Mouse (Mus musculus) embryonic facial prominence, embryonic 11.5 days (tissue): ENCODE data around the gene D2hgdh. TPM values are rescaled to one million over a fixed set of nuclear protein-coding genes. Genes with fewer than 3 reads are reported as not detected.
"Not testable (repeated sequence)": the region's sequence is repeated elsewhere in the genome, so short reads cannot be mapped to it uniquely, and the experiment has no call there.

Experiments
- ATAC-seq: fragments of 200-750 bp; cut with Nextera tagmentation; replicated peaks from 2 replicates; pipeline ENCODE4 v1.8.0; 2017; ENCODE audit warnings: low read depth; ENCODE audit not compliant: insufficient number of reproducible peaks, low FRiP score, low TSS enrichment
- DNase-seq: peaks from one replicate; pipeline ENCODE4 v3.0.0-alpha.2; 2015; ENCODE audit warnings: low spot score
- H3K27ac ChIP-seq: fragments of 300-500 bp; sonication (generic); replicated peaks from 2 replicates; pipeline ENCODE4 v1.5.1; 2014; ENCODE audit warnings: mild to moderate bottlenecking, low read depth, low read length, control low read depth
- H3K27me3 ChIP-seq: fragments of 300-500 bp; sonication (generic); 2 replicates; pipeline ENCODE4 v1.6.1; 2014; ENCODE audit warnings: mild to moderate bottlenecking, low read length, moderate library complexity, mixed read lengths; ENCODE audit not compliant: control insufficient read depth, insufficient read depth
- H3K36me3 ChIP-seq: fragments of 300-500 bp; sonication (generic); replicated peaks from 2 replicates; pipeline ENCODE4 v1.6.1; 2014; ENCODE audit warnings: low read depth, mild to moderate bottlenecking, low read length, moderate library complexity, mixed read lengths; ENCODE audit not compliant: control insufficient read depth, insufficient read depth
- H3K4me1 ChIP-seq: fragments of 300-500 bp; sonication (generic); 2 replicates; pipeline ENCODE4 v1.6.1; 2014; ENCODE audit warnings: low read length, mixed read lengths; ENCODE audit not compliant: control insufficient read depth, insufficient read depth
- H3K4me2 ChIP-seq: fragments of 300-500 bp; sonication (generic); 2 replicates; pipeline ENCODE4 v1.6.1; 2014; ENCODE audit warnings: low read depth, mild to moderate bottlenecking, control low read depth, low read length, moderate library complexity
- H3K4me3 ChIP-seq: fragments of 300-500 bp; sonication (generic); 2 replicates; pipeline ENCODE4 v1.5.1; 2014; ENCODE audit warnings: low read depth, low read length, control low read depth
- H3K9ac ChIP-seq: fragments of 300-500 bp; sonication (generic); replicated peaks from 2 replicates; pipeline ENCODE4 v1.6.1; 2014; ENCODE audit warnings: mild to moderate bottlenecking, control low read depth, low read length
- H3K9me3 ChIP-seq: fragments of 300-500 bp; sonication (generic); replicated peaks from 2 replicates; pipeline ENCODE4 v1.6.1; 2016; ENCODE audit warnings: mild to moderate bottlenecking, low read length, inconsistent platforms, mixed read lengths; ENCODE audit not compliant: control insufficient read depth
- WGBS: fragments of 180-500 bp; shearing (Covaris S2); extraction: QIAGEN DNeasy Blood & Tissue Kit; methylation state at CpG from one replicate; pipeline ENCODE4 v1.1.7; 2014; 5-methylcytosine and 5-hydroxymethylcytosine counted together
- polyA plus RNA-seq: library from polyadenylated mRNA; unstranded; fragments of >200 nt; fragmentation: Nextera tagmentation; extraction: Ambion mirVana; gene quantifications from 2 replicates; pipeline ENCODE4 v1.2.1, GENCODE M21; 2014

The D2hgdh gene
- polyA plus RNA-seq, 1 experiment from 2014 or later = 8.4 TPM

GRCm38 (mm10) chr1:93818722-93819121 is 6.0 kb upstream of the D2hgdh start:
- H3K27ac ChIP-seq = no peak overlapping the region
- no peaks in the 10 kb centered on the region for H3K9me3 ChIP-seq
- no peaks in the 10 kb centered on the region for H3K4me1 ChIP-seq
- ATAC-seq (no peak), DNase-seq (no peak)
- H3K27me3 ChIP-seq = no peaks in the 10 kb centered on the region
- no peak overlapping the region for H3K4me2 ChIP-seq
- no peak overlapping the region for H3K9ac ChIP-seq
- H3K36me3 ChIP-seq = peaks cover 15% of the 10 kb centered on the region
- no peak overlapping the region for H3K4me3 ChIP-seq
- 93% methylated on average over 7 of the region's 7 CpGs for WGBS

GRCm38 (mm10) chr1:93823796-93824495 is 763 bp upstream of the D2hgdh start:
- Histone ChIP-seq H3K9ac (peak overlapping the region; percentile 73), H3K4me3 (no peak overlapping the region), H3K4me2 (no peak overlapping the region), H3K27me3 (no peaks in the 10 kb centered on the region), H3K4me1 (0 out of 2 replicates have a peak, but pooled peaks cover 3% of the 10 kb centered on the region), H3K9me3 (no peaks in the 10 kb centered on the region), H3K36me3 (no peaks in the 10 kb centered on the region), H3K27ac (no peak overlapping the region)
- ATAC-seq (no peak), DNase-seq (no peak)
- whole genome bisulfite sequencing = 82% methylated on average over 3 of the region's 3 CpGs

GRCm38 (mm10) chr1:93825105-93825674 is 481 bp downstream of the D2hgdh start:
- peak; percentile 96 for ATAC-seq
- Histone ChIP-seq H3K4me3 (peak overlapping the region; percentile 53), H3K9me3 (no peaks in the 10 kb centered on the region), H3K36me3 (no peaks in the 10 kb centered on the region), H3K27ac (peak overlapping the region; percentile 78), H3K27me3 (no peaks in the 10 kb centered on the region), H3K9ac (peak overlapping the region; percentile 73), H3K4me2 (peak overlapping the region; percentile 75), H3K4me1 (0 out of 2 replicates have a peak, but pooled peaks cover 3% of the 10 kb centered on the region)
- DNase-seq = peak; percentile 94
- WGBS = 1% methylated on average over 30 of the region's 30 CpGs

- Histone ChIP-seq H3K27ac (peak overlapping the region; percentile 78), H3K9ac (peak overlapping the region; percentile 73), H3K4me3 (peak overlapping the region; percentile 53), H3K27me3 (no peaks in the 10 kb centered on the region), H3K9me3 (no peaks in the 10 kb centered on the region), H3K36me3 (no peaks in the 10 kb centered on the region), H3K4me2 (peak overlapping the region; percentile 75), H3K4me1 (0 out of 2 replicates have a peak, but pooled peaks cover 3% of the 10 kb centered on the region)
- peak; percentile 9 for DNase-seq
- 45% methylated on average over 27 of the region's 27 CpGs for WGBS
- ATAC-seq = no peak; the same call in 1 of the 2 replicates
Observed at GRCm38 (mm10) chr1:93825771-93826539, 1.2 kb downstream of the D2hgdh start.

DNA sequence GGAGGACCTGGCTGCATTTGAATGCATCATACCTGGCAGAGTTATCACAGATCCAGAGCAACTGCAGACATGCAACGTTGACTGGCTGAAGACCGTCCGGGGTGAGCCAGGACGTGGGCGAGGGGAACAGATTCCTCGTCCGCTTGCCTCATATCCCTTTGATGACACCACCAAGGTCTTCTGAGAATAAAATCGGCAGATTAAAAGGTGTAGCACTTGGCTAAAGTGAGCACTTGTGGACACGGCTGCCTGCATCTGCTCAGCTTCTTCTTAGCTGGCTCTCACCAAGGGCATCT is 1.8 kb downstream of the D2hgdh start:
- Histone ChIP-seq H3K9me3 (no peaks in the 10 kb centered on the region), H3K4me2 (no peak overlapping the region), H3K27me3 (no peaks in the 10 kb centered on the region), H3K4me3 (no peak overlapping the region), H3K27ac (no peak overlapping the region), H3K36me3 (no peaks in the 10 kb centered on the region), H3K9ac (no peak overlapping the region), H3K4me1 (0 out of 2 replicates have a peak, but pooled peaks cover 3% of the 10 kb centered on the region)
- 94% methylated on average over 9 of the region's 9 CpGs for WGBS
- ATAC-seq (no peak), DNase-seq (no peak)

DNA sequence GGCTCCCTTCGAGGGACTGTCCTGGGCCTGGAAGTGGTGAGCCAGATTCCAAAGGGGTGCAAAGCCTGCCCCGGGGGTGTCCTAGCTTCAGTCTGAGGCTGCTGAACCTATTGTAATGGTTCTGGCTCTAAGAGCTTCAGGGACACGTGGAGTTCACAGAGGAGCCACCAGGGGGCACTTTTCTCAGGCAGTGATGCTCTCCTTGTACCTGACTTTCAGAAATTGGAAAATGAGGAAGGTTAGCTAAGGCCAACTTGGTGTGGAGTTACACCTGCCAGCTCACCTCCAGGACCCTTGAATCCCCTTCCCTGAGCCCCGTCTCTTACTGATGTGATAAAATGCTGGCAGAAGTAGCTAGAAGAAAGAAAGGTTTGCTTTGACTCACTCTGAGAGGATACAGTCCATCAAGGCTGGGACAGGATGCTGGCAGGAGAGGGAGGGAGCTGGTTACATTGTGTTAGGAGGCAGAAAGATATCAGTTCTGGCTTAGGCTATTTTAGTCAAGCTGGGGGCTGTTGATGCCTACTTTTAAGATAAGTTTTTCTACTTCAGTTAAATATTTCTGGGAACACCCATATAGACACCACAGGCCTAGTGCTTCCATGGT is 8.1 kb downstream of the D2hgdh start:
- 70% methylated on average over 2 of the region's 4 CpGs for WGBS
- not testable (repeated sequence) for H3K36me3 ChIP-seq, H3K27ac ChIP-seq, ATAC-seq, H3K9me3 ChIP-seq, H3K4me1 ChIP-seq, H3K4me3 ChIP-seq, H3K9ac ChIP-seq, H3K4me2 ChIP-seq, DNase-seq, H3K27me3 ChIP-seq

DNA sequence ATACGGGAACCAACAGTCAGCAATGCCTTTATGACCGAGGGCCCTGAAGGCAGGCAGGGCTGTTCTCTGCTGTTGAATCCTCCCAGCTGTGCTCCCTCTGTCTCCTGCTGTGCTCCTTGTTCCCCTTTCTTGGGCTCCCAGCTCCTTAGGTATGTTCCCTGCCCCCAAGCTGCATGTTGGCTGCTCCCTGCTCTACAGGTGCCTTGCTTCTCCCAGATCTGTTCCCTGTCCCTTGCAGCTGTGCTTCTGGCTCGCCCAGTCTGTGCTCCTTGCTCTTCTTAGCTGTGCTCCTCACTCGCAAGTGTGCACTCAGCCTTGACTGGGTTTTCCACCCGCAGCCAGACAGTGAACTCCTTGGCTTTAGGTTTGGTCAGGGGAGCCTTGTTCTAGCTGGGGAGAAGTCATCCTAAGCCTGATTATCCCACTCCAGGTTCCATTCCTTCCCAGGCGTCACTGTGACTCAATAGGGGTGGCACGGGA is 10.0 kb downstream of the D2hgdh start:
- H3K4me2 ChIP-seq = no peak overlapping the region
- H3K27ac ChIP-seq = no peak overlapping the region
- WGBS = 86% methylated on average over 7 of the region's 7 CpGs
- no peaks in the 10 kb centered on the region for H3K36me3 ChIP-seq
- H3K9ac ChIP-seq = no peak overlapping the region
- DNase-seq (no peak), ATAC-seq (no peak)
- H3K4me1 ChIP-seq = no peaks in the 10 kb centered on the region
- H3K4me3 ChIP-seq = no peak overlapping the region
- H3K9me3 ChIP-seq = no peaks in the 10 kb centered on the region
- H3K27me3 ChIP-seq = no peaks in the 10 kb centered on the region
